11 mouse cellular contexts compared by ENCODE assay signal in genomic region chr6:93911420-93911819, GRCm38 (mm10).
A peak's percentile ranks its signal among the peaks of the same experiment; 100 is the strongest.
DNase-seq lines count a peak whose midpoint lies in the region; ATAC-seq and TF ChIP-seq lines count a peak whose summit lies in the region.
"Had no signal": no experiment of that assay in that cellular context is flagged by ENCODE, and none has a peak within 500 bp of the region (broad histone marks: within the 10 kb centered on the region; RNA-seq: fewer than 3 reads in every experiment).

No protein-coding gene starts in this region.

- peaks cover 28% of the 10 kb centered on the region for H3K4me1 ChIP-seq in embryonic facial prominence, embryonic 12.5 days
- peaks cover 48% of the 10 kb centered on the region for H3K4me1 ChIP-seq in hindbrain, embryonic 15.5 days (replicated peaks)
- peaks cover 10% of the 10 kb centered on the region; the same call in 1 of the 2 replicates for H3K4me1 ChIP-seq in midbrain, postnatal 0 days (ENCODE audit: insufficient read depth, low read length)
- H3K4me1 ChIP-seq: liver, embryonic 13.5 days had no signal

- intact Hi-C loops in heart, postnatal 10 days (cut with DNase I), result no loop called here

- 39% methylated on average over 2 of the region's 2 CpGs for WGBS in embryonic facial prominence, embryonic 12.5 days
- 27% methylated on average over 2 of the region's 2 CpGs for WGBS in hindbrain, embryonic 15.5 days
- 13% methylated on average over 2 of the region's 2 CpGs for WGBS in midbrain, postnatal 0 days

- no peaks in the 10 kb centered on the region for H3K36me3 ChIP-seq in embryonic facial prominence, embryonic 12.5 days
- no peaks in the 10 kb centered on the region for H3K36me3 ChIP-seq in hindbrain, embryonic 15.5 days
- H3K36me3 ChIP-seq in midbrain, postnatal 0 days (ENCODE audit: insufficient read depth, low read length), result no peaks in the 10 kb centered on the region
- H3K36me3 ChIP-seq: liver, embryonic 13.5 days had no signal

- ATAC-seq in embryonic facial prominence, embryonic 12.5 days (ENCODE audit: insufficient number of reproducible peaks, insufficient read depth, low FRiP score, low TSS enrichment), result no peak
- ATAC-seq in hindbrain, embryonic 15.5 days (ENCODE audit: low FRiP score, low read depth), result no peak
- no peak for ATAC-seq in midbrain, postnatal 0 days (ENCODE audit: low FRiP score)

- H3K27me3 ChIP-seq in embryonic facial prominence, embryonic 12.5 days, result no peaks in the 10 kb centered on the region
- no peaks in the 10 kb centered on the region for H3K27me3 ChIP-seq in hindbrain, embryonic 15.5 days
- no peaks in the 10 kb centered on the region for H3K27me3 ChIP-seq in midbrain, postnatal 0 days (ENCODE audit: insufficient read depth, low read length)

- peak overlapping the region; percentile 63 for H3K4me2 ChIP-seq in embryonic facial prominence, embryonic 12.5 days (replicated peaks)
- peak overlapping the region; percentile 74 for H3K4me2 ChIP-seq in hindbrain, embryonic 15.5 days
- peak overlapping the region; percentile 72 for H3K4me2 ChIP-seq in midbrain, postnatal 0 days (ENCODE audit: low read depth, low read length, poor library complexity, severe bottlenecking)
- H3K4me2 ChIP-seq: liver, embryonic 13.5 days had no signal

- H3K9ac ChIP-seq in embryonic facial prominence, embryonic 12.5 days, result no peak overlapping the region
- H3K9ac ChIP-seq in hindbrain, embryonic 15.5 days, result peak overlapping the region; percentile 90
- H3K9ac ChIP-seq in midbrain, postnatal 0 days (replicated peaks; ENCODE audit: low read length, poor library complexity, severe bottlenecking), result peak overlapping the region; percentile 95; the same call in 1 of the 2 replicates
- H3K9ac ChIP-seq: liver, embryonic 13.5 days had no signal

- H3K27ac ChIP-seq in embryonic facial prominence, embryonic 12.5 days, result peak overlapping the region; percentile 92; the same call in 1 of the 2 replicates
- H3K27ac ChIP-seq in hindbrain, embryonic 15.5 days (replicated peaks), result peak overlapping the region; percentile 98
- no peak overlapping the region for H3K27ac ChIP-seq in midbrain, postnatal 0 days (ENCODE audit: low read depth, low read length)
- H3K27ac ChIP-seq: liver, embryonic 13.5 days had no signal

- DNase-seq in heart, adult 11 months, result peak; percentile 48
- DNase-seq in heart, postnatal 10 days, result no peak
- DNase-seq in midbrain, postnatal 0 days (ENCODE audit: low spot score), result no peak
- DNase-seq in ovary, adult 18-20 months (ENCODE audit: low spot score), result no peak
- no peak for DNase-seq in ovary, postnatal 36 days (ENCODE audit: low spot score)
- no peak for DNase-seq in adipocyte (ENCODE audit: low spot score)
- DNase-seq: B cell, adult 2 months; kidney, adult 2 months; liver, embryonic 13.5 days had no signal

- H3K9me3 ChIP-seq in embryonic facial prominence, embryonic 12.5 days, result no peaks in the 10 kb centered on the region
- no peaks in the 10 kb centered on the region for H3K9me3 ChIP-seq in hindbrain, embryonic 15.5 days
- H3K9me3 ChIP-seq in midbrain, postnatal 0 days (ENCODE audit: low read length), result no peaks in the 10 kb centered on the region
- H3K9me3 ChIP-seq: liver, embryonic 13.5 days had no signal

- H3K4me3 ChIP-seq in embryonic facial prominence, embryonic 12.5 days, result peak overlapping the region; percentile 35; the same call in 1 of the 2 replicates
- peak overlapping the region; percentile 58 for H3K4me3 ChIP-seq in hindbrain, embryonic 15.5 days
- peak overlapping the region; percentile 68 for H3K4me3 ChIP-seq in midbrain, postnatal 0 days (ENCODE audit: low read depth, low read length)
- H3K4me3 ChIP-seq: liver, embryonic 13.5 days had no signal

- TF ChIP-seq CTCF in midbrain, postnatal 0 days (IDR thresholded peaks at IDR 0.05), result no peak
